Mouse (Mus musculus) adrenal gland, adult 10 weeks (tissue): ENCODE results near the gene Pbld1. TPM values are rescaled to one million over a fixed set of nuclear protein-coding genes. Genes with fewer than 3 reads are reported as not detected.

Experiments
- polyA plus RNA-seq: library from polyadenylated mRNA; stranded (reverse); fragments of 350-450 nt; fragmentation: Illumina TruSeq; extraction: RNeasy Lipid Tissue Mini Kit (QIAGEN cat#74804); gene quantifications from one replicate; pipeline ENCODE4 v1.2.3, GENCODE M21; 2014; ENCODE audit warnings: low read depth, low replicate concordance

Gene Pbld1
- polyA plus RNA-seq: 0.47 TPM

DNA sequence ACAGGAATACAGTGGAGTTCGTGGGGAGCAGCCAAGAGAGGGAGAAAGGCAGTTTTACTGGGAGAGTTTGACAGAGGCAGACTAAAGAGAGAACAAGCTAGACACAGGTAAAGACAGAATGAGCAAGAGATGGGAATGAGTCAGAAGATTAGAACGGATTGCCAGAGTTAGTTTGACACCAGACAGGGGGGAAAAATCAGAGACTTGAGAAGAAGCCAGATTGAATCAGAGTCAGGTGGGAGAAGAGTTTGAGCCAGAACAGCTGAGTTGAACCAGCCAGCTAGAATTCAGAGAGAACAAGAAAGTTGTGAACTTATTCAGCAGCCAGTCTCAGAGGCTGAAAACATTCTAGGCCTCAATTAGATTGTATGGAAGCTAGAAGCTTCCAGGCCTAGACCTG is at the start of gene Pbld1:
Gene Pbld1, plus strand, starts transcription at position 301 of the 400 bp plus-strand sequence.

DNA sequence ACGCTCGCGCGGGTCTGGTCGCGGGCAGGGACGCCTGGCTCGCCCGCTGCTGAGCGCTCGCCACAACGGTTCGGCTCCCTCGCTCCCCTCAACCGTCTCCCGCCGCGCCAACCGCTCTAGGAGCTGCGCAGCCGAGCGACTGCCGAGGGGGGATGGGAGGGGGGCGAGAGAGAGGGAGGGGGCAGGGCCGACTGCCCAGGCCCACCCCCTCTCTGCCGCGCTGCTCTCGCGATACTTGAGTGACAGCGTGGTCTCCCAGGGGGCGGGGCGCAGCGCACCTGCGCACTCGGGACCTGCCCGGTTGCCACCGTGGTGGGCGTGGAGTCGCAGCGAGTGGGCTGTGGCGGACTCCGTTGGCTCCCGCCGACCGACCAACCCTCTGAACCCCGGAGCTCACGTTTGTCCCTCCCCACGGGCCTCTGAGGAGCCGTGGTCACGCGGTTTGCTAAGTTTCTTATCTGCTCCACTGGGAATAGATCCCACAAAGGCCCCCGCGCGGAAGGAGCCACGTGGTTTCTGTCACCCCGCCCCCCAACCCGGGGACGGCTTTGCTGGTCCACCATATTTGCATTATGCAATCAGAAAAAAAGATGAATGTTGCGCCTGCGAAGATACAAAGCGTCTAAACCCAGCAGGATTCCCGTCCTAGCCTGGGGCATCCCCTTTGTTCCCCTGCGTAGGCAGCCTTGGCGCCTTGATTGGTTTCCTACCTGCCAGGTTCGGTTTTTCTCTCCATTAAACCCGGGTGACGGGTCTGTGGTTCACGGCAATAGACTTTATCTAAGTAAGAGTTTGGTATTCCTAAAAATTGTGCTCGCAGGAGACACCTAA is 36.0 kb upstream of the Pbld1 start, which contains the start of the genes Hnrnph3 and Pbld2:
Gene Hnrnph3, minus strand, starts transcription at position 469 of the 831 bp plus-strand sequence.
Gene Pbld2, plus strand, starts transcription at position 567 of the 831 bp plus-strand sequence.

DNA sequence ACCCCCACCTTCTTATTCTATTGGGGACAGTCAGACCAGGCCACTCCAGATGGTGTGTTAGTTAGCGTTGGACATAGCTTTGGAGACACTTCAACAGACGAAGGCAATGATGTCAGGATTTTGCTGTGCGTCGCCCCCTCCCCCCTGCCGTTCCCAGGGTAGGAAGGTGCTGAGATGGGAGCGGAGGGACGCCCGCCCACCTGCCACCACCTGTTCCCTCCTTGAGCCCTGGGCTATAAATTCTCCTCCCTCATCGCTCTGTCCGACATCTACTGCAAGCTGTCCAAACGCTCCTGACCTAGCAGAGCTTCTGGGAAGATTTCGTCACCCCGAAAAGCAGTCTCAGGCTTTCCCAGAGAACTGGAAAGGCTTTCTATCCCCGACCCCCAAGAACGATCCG is 39.6 kb downstream of the Pbld1 start, which contains the start of gene Atoh7:
Gene Atoh7, plus strand, starts transcription at position 131 of the 400 bp plus-strand sequence.

Other genes with a start within 250 kb of the Pbld1 start
- 2.5 TPM for gene Tet1, start 151.2 kb upstream of the Pbld1 start, polyA plus RNA-seq
- gene Slc25a16, start 139.5 kb upstream of the Pbld1 start, polyA plus RNA-seq: 93.8 TPM
- gene Dna2, start 113.1 kb upstream of the Pbld1 start, polyA plus RNA-seq: 1.9 TPM
- gene Rufy2, start 79.9 kb upstream of the Pbld1 start, polyA plus RNA-seq: 23.9 TPM
- gene Hnrnph3, start 35.9 kb upstream of the Pbld1 start, polyA plus RNA-seq: 90.3 TPM
- 2.0 TPM for gene Pbld2, start 35.8 kb upstream of the Pbld1 start, polyA plus RNA-seq
- not detected for gene Atoh7, start 39.5 kb downstream of the Pbld1 start, polyA plus RNA-seq
- 0.17 TPM for gene Mypn, start 143.8 kb downstream of the Pbld1 start, polyA plus RNA-seq
- gene Herc4, start 183.6 kb downstream of the Pbld1 start, polyA plus RNA-seq: 549 TPM